Mouse (Mus musculus): Measurements from ENCODE around the gene Ubap1. TPM values are rescaled to one million over a fixed set of nuclear protein-coding genes. Genes with fewer than 3 reads are reported as not detected.

The Ubap1 gene
- 22.8 and 30.4 TPM in 2 replicates for polyA plus RNA-seq (2021; fragmentation: Nextera tagmentation)
- long read RNA-seq, experiment 1, transcript Ubap1-201 (7 exons, 3,456 nt): major isoform, 186 of 236 reads
- long read RNA-seq, experiment 1, partial matches to known transcripts: 17 of 236 reads
- long read RNA-seq, experiment 1, other reads (novel, unspliced or antisense): 31 of 236 reads
- long read RNA-seq, experiment 2, transcript Ubap1-201 (7 exons, 3,456 nt): major isoform, 23 of 41 reads
- long read RNA-seq, experiment 2, partial matches to known transcripts: 10 of 41 reads
- long read RNA-seq, experiment 2, other reads (novel, unspliced or antisense): 8 of 41 reads

GRCm38 (mm10) chr4:41348584-41349198 lies at the start of gene Ubap1:
TSS of gene Ubap1 (plus strand) at chr4:41348996.

GRCm38 (mm10) chr4:41314141-41315129 lies 34.4 kb upstream of the Ubap1 start, which contains the start of gene Dcaf12:
TSS of gene Dcaf12 (minus strand) at chr4:41314889.

Other genes with a start within 250 kb of the Ubap1 start
- gene Nol6, start 224.5 kb upstream of the Ubap1 start, polyA plus RNA-seq (2021; fragmentation: Nextera tagmentation): 33.7 and 34.9 TPM in 2 replicates
- gene Ube2r2, start 213.3 kb upstream of the Ubap1 start, polyA plus RNA-seq (2021; fragmentation: Nextera tagmentation): 23.8 and 24.8 TPM in 2 replicates
- 13.3 and 15.6 TPM in 2 replicates for gene Ubap2, start 73.9 kb upstream of the Ubap1 start, polyA plus RNA-seq (2021; fragmentation: Nextera tagmentation)
- gene Dcaf12, start 34.1 kb upstream of the Ubap1 start, polyA plus RNA-seq (2021; fragmentation: Nextera tagmentation): 28.9 and 29.7 TPM in 2 replicates
- gene Kif24, start 115.9 kb downstream of the Ubap1 start, polyA plus RNA-seq (2021; fragmentation: Nextera tagmentation): 0.27 and 0.65 TPM in 2 replicates
- 88.6 and 102 TPM in 2 replicates for gene Nudt2, start 116.2 kb downstream of the Ubap1 start, polyA plus RNA-seq (2021; fragmentation: Nextera tagmentation)
- 14.3 and 15.9 TPM in 2 replicates for gene AI464131, start 154.1 kb downstream of the Ubap1 start, polyA plus RNA-seq (2021; fragmentation: Nextera tagmentation)
- gene 1110017D15Rik, start 168.3 kb downstream of the Ubap1 start, polyA plus RNA-seq (2021; fragmentation: Nextera tagmentation): 6.9 and 10.6 TPM in 2 replicates
- 19.0 and 30.9 TPM in 2 replicates for gene Fam219a, start 220.5 kb downstream of the Ubap1 start, polyA plus RNA-seq (2021; fragmentation: Nextera tagmentation)
- 4.4 and 6.1 TPM in 2 replicates for gene Dnaic1, start 220.8 kb downstream of the Ubap1 start, polyA plus RNA-seq (2021; fragmentation: Nextera tagmentation)